Mouse (Mus musculus): ENCODE measurements around the gene Arfgap3. TPM values are rescaled to one million over a fixed set of nuclear protein-coding genes. Genes with fewer than 3 reads are reported as not detected.

Gene Arfgap3
- polyA plus RNA-seq, 1 experiment, result 12.1 TPM

DNA sequence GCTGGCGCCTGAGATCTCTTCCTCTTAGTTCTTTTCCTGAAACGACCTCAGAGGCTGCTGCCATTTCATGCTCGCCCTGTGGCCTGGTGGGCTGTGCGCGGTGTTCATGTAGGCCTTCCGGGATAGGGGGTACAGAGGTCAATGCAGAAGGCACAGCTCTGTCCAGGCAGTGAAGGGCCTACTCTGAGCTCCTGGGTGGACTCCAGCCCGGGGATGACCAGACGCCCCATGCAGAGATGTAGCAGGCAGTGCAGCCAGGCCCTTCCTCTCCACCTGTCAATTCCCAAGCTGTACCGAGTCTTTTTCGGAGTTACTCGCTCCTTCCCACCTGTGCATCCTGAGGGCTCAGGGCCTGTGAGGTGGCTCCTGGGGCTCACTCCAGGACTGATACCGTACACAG lies 43.9 kb downstream of the Arfgap3 start:
- Histone ChIP-seq H3K27ac (ENCODE audit: control insufficient read depth, insufficient read depth, low read depth, low read length, poor library complexity) (no peak overlapping the region), H3K4me1 (ENCODE audit: control insufficient read depth, insufficient read depth, low read length) (no peaks in the 10 kb centered on the region), H3K4me3 (replicated peaks; ENCODE audit: control insufficient read depth, low read depth, low read length) (no peak overlapping the region)
- no peak for TF ChIP-seq POLR2A (IDR thresholded peaks at IDR 0.05; ENCODE audit: borderline replicate concordance, control insufficient read depth, low read depth, low read length)
- TF ChIP-seq CTCF (IDR thresholded peaks at IDR 0.05; ENCODE audit: control insufficient read depth, insufficient read depth, low read length), result no peak
- WGBS, result 87% methylated on average over 12 of the region's 12 CpGs

DNA sequence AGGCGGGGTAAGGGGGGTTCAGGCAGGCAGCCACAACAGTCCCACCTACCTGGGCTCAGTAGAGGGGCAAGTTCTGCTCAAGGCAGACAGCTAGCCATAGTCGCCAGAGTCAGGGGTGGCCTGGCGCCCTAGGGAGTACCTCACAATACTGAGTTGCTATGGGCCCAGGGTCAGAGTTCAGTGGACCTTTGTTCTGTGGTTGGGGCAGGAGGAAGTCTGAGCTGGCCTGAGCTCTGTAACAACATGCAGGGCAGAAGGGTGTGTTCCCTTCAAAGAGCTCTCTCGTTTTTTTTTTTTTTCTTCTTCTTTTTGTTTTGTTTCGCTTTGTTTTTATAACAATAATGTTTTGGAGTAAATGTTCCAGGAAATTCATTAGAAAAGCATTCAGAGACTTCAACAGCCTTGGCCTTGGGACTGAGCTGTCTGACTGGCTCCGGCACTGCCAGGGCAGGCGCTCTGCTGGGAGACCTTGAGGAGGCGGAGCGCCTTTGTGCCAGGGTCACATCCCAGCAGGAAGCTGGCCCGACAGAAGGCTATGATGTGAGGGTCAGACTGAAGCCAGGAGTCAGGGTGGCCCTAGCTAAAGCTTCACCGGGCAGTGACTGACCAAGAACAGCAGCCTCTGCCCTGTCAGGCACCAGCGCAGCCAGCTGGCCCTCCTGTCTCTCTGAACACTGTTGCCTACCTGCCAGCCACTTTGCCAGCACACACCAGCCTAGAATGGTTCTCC lies 44.7 kb downstream of the Arfgap3 start:
- Histone ChIP-seq H3K4me3 (replicated peaks; ENCODE audit: control insufficient read depth, low read depth, low read length) (no peak overlapping the region), H3K27ac (ENCODE audit: control insufficient read depth, insufficient read depth, low read depth, low read length, poor library complexity) (no peak overlapping the region), H3K4me1 (ENCODE audit: control insufficient read depth, insufficient read depth, low read length) (no peaks in the 10 kb centered on the region)
- TF ChIP-seq POLR2A (IDR thresholded peaks at IDR 0.05; ENCODE audit: borderline replicate concordance, control insufficient read depth, low read depth, low read length), result no peak
- no peak for TF ChIP-seq CTCF (IDR thresholded peaks at IDR 0.05; ENCODE audit: control insufficient read depth, insufficient read depth, low read length)
- 87% methylated on average over 12 of the region's 12 CpGs for WGBS

DNA sequence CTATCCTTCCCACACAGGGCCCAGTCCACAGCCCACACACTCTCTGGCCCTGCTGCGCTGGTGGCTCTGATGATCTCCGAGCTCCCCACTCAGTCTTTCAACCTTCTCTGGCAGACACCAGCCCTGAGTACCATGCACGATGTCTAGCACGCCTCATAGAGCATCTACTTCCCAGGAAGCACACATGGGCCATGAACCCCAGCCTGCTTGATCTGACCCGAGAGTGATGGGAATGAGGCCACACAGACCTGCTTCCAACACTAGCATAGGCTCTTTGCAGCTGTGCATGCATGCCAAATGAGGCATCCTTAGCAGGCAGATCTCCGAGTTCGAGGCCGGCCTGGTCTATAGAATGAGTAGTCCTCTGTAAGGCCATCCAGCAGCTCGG lies 45.2 kb downstream of the Arfgap3 start:
- no peaks in the 10 kb centered on the region for H3K4me1 ChIP-seq (ENCODE audit: control insufficient read depth, insufficient read depth, low read length)
- TF ChIP-seq CTCF (IDR thresholded peaks at IDR 0.05; ENCODE audit: control insufficient read depth, insufficient read depth, low read length), result no peak
- no peak for TF ChIP-seq POLR2A (IDR thresholded peaks at IDR 0.05; ENCODE audit: borderline replicate concordance, control insufficient read depth, low read depth, low read length)
- no peak overlapping the region for H3K4me3 ChIP-seq (replicated peaks; ENCODE audit: control insufficient read depth, low read depth, low read length)
- 94% methylated on average over 9 of the region's 9 CpGs for WGBS
- H3K27ac ChIP-seq (ENCODE audit: control insufficient read depth, insufficient read depth, low read depth, low read length, poor library complexity), result no peak overlapping the region

DNA sequence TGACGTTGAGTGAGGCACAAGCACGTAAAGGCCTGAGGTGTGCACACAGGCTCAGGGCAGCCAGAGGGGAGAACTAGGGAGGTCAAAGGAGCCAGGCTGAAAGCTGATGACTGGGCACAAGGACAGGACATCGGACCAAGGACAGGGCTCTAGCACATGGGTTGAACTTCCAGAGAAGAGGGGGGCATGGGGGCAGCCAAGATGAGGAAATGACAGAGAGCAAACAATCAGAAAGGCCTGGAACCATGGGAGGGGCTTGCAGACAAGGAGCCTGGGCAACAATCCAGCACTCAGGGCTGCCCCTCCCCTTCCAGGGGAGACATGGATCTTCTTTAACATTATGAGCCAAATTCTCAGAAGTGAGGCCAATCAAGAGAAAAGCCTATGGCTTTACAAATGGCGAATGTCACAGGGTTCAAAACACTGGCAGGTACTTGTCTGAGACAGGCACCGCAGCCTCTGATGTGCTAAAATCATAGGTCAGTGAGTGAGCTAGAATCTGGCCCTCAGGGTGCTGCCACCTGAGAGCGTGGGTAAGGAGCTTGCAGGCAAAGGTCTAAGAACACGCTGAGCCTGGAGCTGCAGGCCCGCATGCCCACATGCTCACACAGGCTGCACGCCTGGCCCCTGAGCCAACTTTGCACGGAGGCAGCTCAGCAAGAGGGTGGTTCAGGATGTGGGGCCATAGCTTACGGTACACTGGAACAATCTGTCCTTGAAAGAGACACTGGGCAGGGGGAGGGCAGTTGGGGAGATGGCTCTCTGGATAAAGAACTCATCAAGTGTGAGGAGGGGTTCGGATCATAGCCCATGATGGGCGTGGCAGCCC lies 46.2 kb downstream of the Arfgap3 start:
- Histone ChIP-seq H3K4me3 (replicated peaks; ENCODE audit: control insufficient read depth, low read depth, low read length) (no peak overlapping the region), H3K4me1 (ENCODE audit: control insufficient read depth, insufficient read depth, low read length) (no peaks in the 10 kb centered on the region), H3K27ac (ENCODE audit: control insufficient read depth, insufficient read depth, low read depth, low read length, poor library complexity) (no peak overlapping the region)
- WGBS, result 85% methylated on average over 13 of the region's 13 CpGs
- TF ChIP-seq CTCF (IDR thresholded peaks at IDR 0.05; ENCODE audit: control insufficient read depth, insufficient read depth, low read length) (no peak), POLR2A (IDR thresholded peaks at IDR 0.05; ENCODE audit: borderline replicate concordance, control insufficient read depth, low read depth, low read length) (no peak)

DNA sequence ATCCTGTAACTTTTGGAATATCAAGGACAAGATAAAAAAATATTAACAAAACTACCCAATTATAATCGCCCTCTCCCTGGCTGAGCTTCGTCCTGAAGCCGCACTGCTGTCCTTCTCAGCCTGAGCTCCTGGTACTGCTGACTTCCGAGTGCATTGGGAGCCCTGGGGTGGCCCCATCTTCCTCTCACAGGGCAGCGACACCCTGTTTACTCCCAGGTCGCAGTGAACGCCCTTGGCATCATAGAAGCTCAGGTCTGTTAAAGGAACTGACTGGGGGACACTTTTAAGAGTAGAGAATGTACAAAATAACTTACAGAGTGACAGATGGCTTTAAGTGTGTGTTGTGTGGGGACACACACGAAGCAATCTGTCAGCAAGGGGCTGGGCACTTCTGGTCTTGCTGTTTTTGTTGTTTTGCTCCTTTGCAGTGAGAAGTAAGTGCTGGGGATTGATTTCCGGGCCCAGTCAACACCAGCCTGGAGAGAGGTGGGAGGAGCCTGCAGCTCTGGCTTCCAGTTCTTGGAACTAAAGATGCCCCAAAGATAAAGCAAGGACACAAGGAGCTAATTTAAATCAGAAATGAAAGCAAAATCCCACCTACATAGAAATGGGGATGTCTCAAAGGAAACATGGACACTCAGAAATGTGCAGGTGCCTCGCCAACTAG lies 50.0 kb downstream of the Arfgap3 start:
- no peak for TF ChIP-seq POLR2A (IDR thresholded peaks at IDR 0.05; ENCODE audit: borderline replicate concordance, control insufficient read depth, low read depth, low read length)
- no peak for TF ChIP-seq CTCF (IDR thresholded peaks at IDR 0.05; ENCODE audit: control insufficient read depth, insufficient read depth, low read length)
- Histone ChIP-seq H3K4me1 (ENCODE audit: control insufficient read depth, insufficient read depth, low read length) (no peaks in the 10 kb centered on the region; the same call in 1 of the 2 replicates), H3K4me3 (replicated peaks; ENCODE audit: control insufficient read depth, low read depth, low read length) (no peak overlapping the region), H3K27ac (ENCODE audit: control insufficient read depth, insufficient read depth, low read depth, low read length, poor library complexity) (no peak overlapping the region)
- 79% methylated on average over 10 of the region's 10 CpGs for WGBS

DNA sequence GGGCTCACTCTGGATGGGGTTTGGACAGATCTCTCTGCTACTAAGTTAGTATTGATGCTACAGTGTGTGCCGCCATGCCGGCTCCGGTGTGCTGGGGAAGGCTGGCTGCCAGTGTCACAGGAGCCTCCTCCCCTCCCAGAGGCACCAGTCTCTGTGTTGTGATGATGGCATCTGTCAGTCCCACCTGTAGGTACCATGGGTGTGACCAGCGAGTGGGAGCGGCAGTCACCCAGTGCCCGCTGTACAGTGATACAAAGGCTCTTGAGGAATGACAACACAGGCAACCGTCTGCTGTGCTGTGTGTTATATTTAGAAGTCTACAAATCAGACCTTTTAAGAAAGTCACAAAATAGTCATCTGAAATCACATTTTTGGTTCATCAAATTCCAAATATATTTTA lies 50.6 kb downstream of the Arfgap3 start:
- Histone ChIP-seq H3K4me3 (replicated peaks; ENCODE audit: control insufficient read depth, low read depth, low read length) (no peak overlapping the region), H3K4me1 (ENCODE audit: control insufficient read depth, insufficient read depth, low read length) (peaks cover 1% of the 10 kb centered on the region; the same call in 1 of the 2 replicates), H3K27ac (ENCODE audit: control insufficient read depth, insufficient read depth, low read depth, low read length, poor library complexity) (no peak overlapping the region)
- TF ChIP-seq CTCF (IDR thresholded peaks at IDR 0.05; ENCODE audit: control insufficient read depth, insufficient read depth, low read length), result no peak
- 94% methylated on average over 7 of the region's 7 CpGs for WGBS

DNA sequence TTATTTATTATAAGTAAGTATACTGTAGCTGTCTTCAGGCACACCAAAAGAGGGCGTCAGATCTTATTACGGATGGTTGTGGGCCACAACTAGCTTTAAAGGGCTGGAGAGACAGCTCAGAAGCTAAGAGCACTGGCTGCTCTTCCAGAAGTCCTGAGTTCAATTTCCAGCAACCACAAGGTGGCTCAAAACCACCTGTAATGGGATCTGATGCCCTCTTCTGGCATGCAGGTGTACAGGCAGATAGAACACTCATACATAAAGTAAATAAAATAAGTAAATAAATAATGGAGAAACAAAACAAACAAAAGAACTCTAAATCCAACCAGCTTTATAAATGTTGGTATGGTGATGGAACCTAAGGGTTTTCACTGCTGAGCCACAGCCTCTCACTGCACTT lies 51.2 kb downstream of the Arfgap3 start:
- Histone ChIP-seq H3K4me3 (replicated peaks; ENCODE audit: control insufficient read depth, low read depth, low read length) (no peak overlapping the region), H3K27ac (ENCODE audit: control insufficient read depth, insufficient read depth, low read depth, low read length, poor library complexity) (no peak overlapping the region), H3K4me1 (ENCODE audit: control insufficient read depth, insufficient read depth, low read length) (peaks cover 1% of the 10 kb centered on the region; the same call in 1 of the 2 replicates)
- 88% methylated on average over 2 of the region's 2 CpGs for WGBS
- TF ChIP-seq POLR2A (IDR thresholded peaks at IDR 0.05; ENCODE audit: borderline replicate concordance, control insufficient read depth, low read depth, low read length), result no peak
- TF ChIP-seq CTCF (IDR thresholded peaks at IDR 0.05; ENCODE audit: control insufficient read depth, insufficient read depth, low read length), result no peak

DNA sequence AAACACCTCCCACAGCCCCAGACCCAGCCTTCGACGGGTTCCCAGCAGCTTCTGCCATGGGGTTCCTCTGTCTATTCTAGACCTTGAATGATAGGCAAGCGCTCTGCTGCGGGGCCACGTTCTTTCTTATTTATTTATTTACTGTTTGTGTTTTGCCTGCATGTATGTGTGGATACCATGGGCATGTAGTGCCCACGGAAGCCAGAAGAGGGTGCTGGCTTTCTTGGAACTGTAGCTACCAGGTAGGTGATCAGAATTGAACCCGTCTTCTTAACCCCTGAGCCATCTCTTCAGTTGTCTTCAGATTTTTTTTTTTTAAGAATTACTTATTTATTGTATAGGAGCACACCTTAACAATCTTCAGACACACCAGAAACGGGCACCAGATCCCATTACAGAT lies 51.7 kb downstream of the Arfgap3 start:
- H3K27ac ChIP-seq (ENCODE audit: control insufficient read depth, insufficient read depth, low read depth, low read length, poor library complexity), result no peak overlapping the region
- TF ChIP-seq POLR2A (IDR thresholded peaks at IDR 0.05; ENCODE audit: borderline replicate concordance, control insufficient read depth, low read depth, low read length) (no peak), CTCF (IDR thresholded peaks at IDR 0.05; ENCODE audit: control insufficient read depth, insufficient read depth, low read length) (peak; percentile 45; the same call in 1 of the 2 replicates)
- WGBS, result 88% methylated on average over 8 of the region's 8 CpGs
- no peak overlapping the region for H3K4me3 ChIP-seq (replicated peaks; ENCODE audit: control insufficient read depth, low read depth, low read length)
- H3K4me1 ChIP-seq (ENCODE audit: control insufficient read depth, insufficient read depth, low read length), result peaks cover 1% of the 10 kb centered on the region; the same call in 1 of the 2 replicates

Data from bone marrow, adult 2 months (tissue).